Mouse (Mus musculus) liver, adult 2 months (tissue): ENCODE results near the gene Syt1. TPM values are rescaled to one million over a fixed set of nuclear protein-coding genes. Genes with fewer than 3 reads are reported as not detected.

Experiments
- DNase-seq: peaks from one replicate; pipeline ENCODE4 v3.0.0-alpha.2; 2011; ENCODE audit warnings: low read depth, low spot score; ENCODE audit errors: extremely low read depth
- H3K27ac ChIP-seq: fragments of 200-500 bp; replicated peaks from 2 replicates; pipeline ENCODE4 v1.5.1; 2012; ENCODE audit warnings: low read depth, mild to moderate bottlenecking, control low read depth, inconsistent platforms, low read length; ENCODE audit not compliant: insufficient read depth
- H3K27me3 ChIP-seq: fragments of 200-500 bp; 2 replicates; pipeline ENCODE4 v1.6.1; 2012; ENCODE audit warnings: mild to moderate bottlenecking, moderate library complexity, low read length, inconsistent platforms; ENCODE audit not compliant: control insufficient read depth, insufficient read depth
- H3K36me3 ChIP-seq: fragments of 200-500 bp; 2 replicates; pipeline ENCODE4 v1.6.1; 2012; ENCODE audit warnings: low read length, inconsistent platforms; ENCODE audit not compliant: control insufficient read depth, insufficient read depth
- H3K4me1 ChIP-seq: fragments of 200-500 bp; 2 replicates; pipeline ENCODE4 v1.6.1; 2011; ENCODE audit warnings: low read length; ENCODE audit not compliant: control insufficient read depth, insufficient read depth
- H3K4me3 ChIP-seq: fragments of 200-500 bp; 2 replicates; pipeline ENCODE4 v1.5.1; 2011; ENCODE audit warnings: low read depth, mild to moderate bottlenecking, control low read depth, low read length, moderate library complexity; ENCODE audit not compliant: insufficient read depth
- H3K79me2 ChIP-seq: fragments of 200-500 bp; 2 replicates; pipeline ENCODE4 v1.6.1; 2012; ENCODE audit warnings: inconsistent platforms, mild to moderate bottlenecking, low read length, moderate library complexity; ENCODE audit not compliant: control insufficient read depth, insufficient read depth
- H3K9ac ChIP-seq: fragments of 200-500 bp; 2 replicates; pipeline ENCODE4 v1.6.1; 2012; ENCODE audit warnings: low read depth, mild to moderate bottlenecking, control low read depth, inconsistent platforms, low read length
- CTCF ChIP-seq: fragments of 200-500 bp; IDR thresholded peaks from 2 replicates; pipeline ENCODE4 v1.5.1; 2011; ENCODE audit warnings: low read depth, low read length, control low read depth
- POLR2A ChIP-seq: fragments of 200-500 bp; IDR thresholded peaks from 2 replicates; pipeline ENCODE4 v1.6.1; 2011; ENCODE audit warnings: low read length, control low read depth; ENCODE audit not compliant: insufficient read depth; ENCODE audit errors: extremely low read depth
- WGBS: fragments of 180-500 bp; shearing (Covaris S2); methylation state at CpG from one replicate; pipeline ENCODE4 v1.1.7; 2018; 5-methylcytosine and 5-hydroxymethylcytosine counted together
- polyA plus RNA-seq: library from polyadenylated mRNA; depleted of rRNA; stranded (reverse); fragments of >200 nt; gene quantifications from 2 replicates; pipeline ENCODE4 v1.2.3, GENCODE M21; 2012
- total RNA-seq: library from RNA; depleted of rRNA; stranded (reverse); fragments of >200 nt; gene quantifications from 2 replicates; pipeline ENCODE4 v1.2.3, GENCODE M21; 2014

The Syt1 gene
- total and polyA plus RNA-seq, 2 experiments: 2.5 to 5.8 TPM

- no peak for DNase-seq
- Histone ChIP-seq H3K4me3 (no peak overlapping the region), H3K4me1 (no peaks in the 10 kb centered on the region), H3K27ac (no peak overlapping the region), H3K9ac (no peak overlapping the region), H3K36me3 (no peaks in the 10 kb centered on the region), H3K79me2 (no peaks in the 10 kb centered on the region), H3K27me3 (no peaks in the 10 kb centered on the region)
- TF ChIP-seq CTCF: no peak
- TF ChIP-seq POLR2A: no peak
- 83% methylated on average over 8 of the region's 8 CpGs for WGBS
Observed at GRCm38 (mm10) chr10:108952182-108952581, 58.6 kb downstream of the Syt1 start.

- no peak overlapping the region for H3K9ac ChIP-seq
- TF ChIP-seq CTCF: no peak
- no peak for TF ChIP-seq POLR2A
- no peaks in the 10 kb centered on the region for H3K27me3 ChIP-seq
- H3K4me1 ChIP-seq: no peaks in the 10 kb centered on the region
- no peaks in the 10 kb centered on the region for H3K36me3 ChIP-seq
- no peak overlapping the region for H3K4me3 ChIP-seq
- WGBS: 75% methylated on average over 10 of the region's 10 CpGs
- DNase-seq: no peak
- no peak overlapping the region for H3K27ac ChIP-seq
- H3K79me2 ChIP-seq: no peaks in the 10 kb centered on the region
Observed at GRCm38 (mm10) chr10:108936838-108937430, 73.8 kb downstream of the Syt1 start.

- Histone ChIP-seq H3K27ac (no peak overlapping the region), H3K4me1 (no peaks in the 10 kb centered on the region), H3K79me2 (no peaks in the 10 kb centered on the region), H3K4me3 (no peak overlapping the region), H3K36me3 (no peaks in the 10 kb centered on the region), H3K9ac (no peak overlapping the region), H3K27me3 (no peaks in the 10 kb centered on the region)
- 72% methylated on average over 3 of the region's 3 CpGs for WGBS
- TF ChIP-seq CTCF (no peak), POLR2A (no peak)
- DNase-seq: peak; percentile 24
Observed at GRCm38 (mm10) chr10:108930299-108930698, 80.5 kb downstream of the Syt1 start.

GRCm38 (mm10) chr10:108929676-108930075 lies 81.1 kb downstream of the Syt1 start:
- Histone ChIP-seq H3K4me1 (no peaks in the 10 kb centered on the region), H3K36me3 (no peaks in the 10 kb centered on the region), H3K27ac (no peak overlapping the region), H3K9ac (no peak overlapping the region), H3K4me3 (no peak overlapping the region), H3K27me3 (no peaks in the 10 kb centered on the region), H3K79me2 (no peaks in the 10 kb centered on the region)
- 88% methylated on average over 6 of the region's 6 CpGs for WGBS
- no peak for DNase-seq
- no peak for TF ChIP-seq CTCF
- TF ChIP-seq POLR2A: no peak

- WGBS: 100% methylated on average over 1 of the region's 1 CpGs
- Histone ChIP-seq H3K27ac (no peak overlapping the region), H3K36me3 (no peaks in the 10 kb centered on the region), H3K4me3 (no peak overlapping the region), H3K79me2 (no peaks in the 10 kb centered on the region), H3K9ac (no peak overlapping the region), H3K4me1 (no peaks in the 10 kb centered on the region), H3K27me3 (no peaks in the 10 kb centered on the region)
- TF ChIP-seq CTCF (no peak), POLR2A (no peak)
- DNase-seq: no peak
Observed at GRCm38 (mm10) chr10:108905264-108905663, 105.5 kb downstream of the Syt1 start.

GRCm38 (mm10) chr10:108904371-108904770 lies 106.4 kb downstream of the Syt1 start:
- Histone ChIP-seq H3K79me2 (no peaks in the 10 kb centered on the region), H3K27ac (no peak overlapping the region), H3K27me3 (no peaks in the 10 kb centered on the region), H3K9ac (no peak overlapping the region), H3K36me3 (no peaks in the 10 kb centered on the region), H3K4me3 (no peak overlapping the region), H3K4me1 (no peaks in the 10 kb centered on the region)
- TF ChIP-seq CTCF (no peak), POLR2A (no peak)
- WGBS: 77% methylated on average over 4 of the region's 4 CpGs
- DNase-seq: no peak
